Mouse (Mus musculus) left cerebral cortex, adult 18-20 months (tissue): ENCODE results near the gene Rab5a. TPM values are rescaled to one million over a fixed set of nuclear protein-coding genes. Genes with fewer than 3 reads are reported as not detected.
A peak's percentile ranks its signal among the peaks of the same experiment; 100 is the strongest.
"Not testable (repeated sequence)": the region's sequence is repeated elsewhere in the genome, so short reads cannot be mapped to it uniquely, and the experiment has no call there.

ENCODE experiments used
- DNase-seq, 2 experiments: peaks; one replicate each; pipeline ENCODE4 v3.0.0; 2021 to 2022; ENCODE audit warnings: low spot score in 2 of 2, mixed read lengths in 1 of 2
- total RNA-seq, 2 experiments: library from RNA; stranded (reverse); gene quantifications; 2 replicates each; pipeline ENCODE4 v1.2.3; 2021

Gene Rab5a
- total RNA-seq, 2 experiments from 2014 or later, result 126 to 128 TPM

DNA sequence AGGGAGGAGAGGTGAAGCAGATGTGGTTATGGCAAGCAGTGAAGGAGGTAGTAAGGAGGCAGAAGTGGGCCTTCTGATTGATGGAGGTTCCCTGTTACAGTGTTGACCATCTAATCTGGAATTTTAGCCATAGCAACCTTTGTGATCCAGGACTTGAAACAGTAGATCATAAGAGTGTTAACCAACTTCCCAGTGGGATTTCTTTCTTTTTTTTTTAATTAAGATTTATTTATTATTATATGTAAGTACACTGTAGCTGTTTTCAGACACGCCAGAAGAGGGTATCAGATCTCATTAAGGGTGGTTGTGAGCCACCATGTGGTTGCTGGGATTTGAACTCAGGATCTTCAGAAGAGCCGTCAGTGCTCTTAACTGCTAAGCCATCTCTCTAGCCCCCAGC lies 60.3 kb downstream of the Rab5a start, which contains the start of gene Pp2d1:
Gene Pp2d1 (minus strand): TSS at position 101 of the 400 bp plus-strand sequence.
- DNase-seq, result not testable (repeated sequence)

DNA sequence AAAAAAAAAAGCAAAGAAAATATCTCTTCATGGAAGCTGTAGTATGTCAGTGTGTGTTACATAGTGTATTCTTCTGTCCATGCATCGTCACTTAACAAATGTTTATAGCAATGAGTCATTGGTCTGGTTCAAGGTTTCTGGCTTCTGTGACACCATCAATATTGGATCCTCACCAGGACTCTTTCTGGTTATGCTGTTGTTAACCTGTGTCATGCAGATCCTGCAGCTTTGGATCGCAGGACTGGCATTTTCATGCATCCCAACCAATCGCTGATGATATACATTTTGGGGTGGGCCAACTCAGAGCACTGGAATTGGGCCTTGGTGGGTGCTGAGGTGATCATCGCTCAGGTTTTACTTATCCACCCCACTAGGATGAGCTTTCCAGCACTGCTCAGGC lies 63.5 kb downstream of the Rab5a start:
- DNase-seq, result no peak

DNA sequence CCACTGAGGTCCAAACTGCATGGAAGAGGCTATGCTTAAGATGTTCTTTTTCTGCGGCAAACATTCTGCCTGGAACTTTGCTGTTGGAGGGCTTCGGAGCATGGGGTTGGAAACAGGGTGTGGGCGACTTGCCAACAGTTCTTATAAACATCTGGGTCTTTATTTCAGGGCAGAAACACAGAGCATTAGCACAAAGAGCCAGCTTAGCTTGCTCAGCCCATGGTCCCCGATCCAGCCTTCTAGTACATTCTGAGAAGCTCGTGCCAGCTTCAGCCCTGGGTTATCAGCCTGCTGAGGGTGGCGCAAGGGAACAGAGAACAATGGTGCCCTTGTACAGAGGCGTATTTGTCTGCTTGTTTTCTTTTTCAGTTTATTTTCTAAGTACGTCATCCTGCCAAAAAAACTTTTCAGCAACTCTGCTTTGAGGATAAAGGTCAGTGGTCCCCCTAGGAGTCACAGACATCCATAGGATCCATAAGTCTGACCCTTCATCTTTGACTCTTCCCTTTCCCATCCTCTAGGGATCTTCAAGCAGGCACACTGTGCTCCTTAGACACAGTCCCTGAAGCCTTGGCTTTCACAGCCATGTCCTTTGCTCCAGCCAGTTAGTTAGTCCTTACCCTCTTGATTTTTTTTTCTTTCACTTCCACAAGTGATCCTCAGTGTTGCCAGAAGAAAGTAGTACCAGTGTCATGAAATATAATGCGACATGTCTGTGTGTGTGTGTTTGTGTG lies 64.7 kb downstream of the Rab5a start:
- peak; percentile 23 to 35 for DNase-seq

DNA sequence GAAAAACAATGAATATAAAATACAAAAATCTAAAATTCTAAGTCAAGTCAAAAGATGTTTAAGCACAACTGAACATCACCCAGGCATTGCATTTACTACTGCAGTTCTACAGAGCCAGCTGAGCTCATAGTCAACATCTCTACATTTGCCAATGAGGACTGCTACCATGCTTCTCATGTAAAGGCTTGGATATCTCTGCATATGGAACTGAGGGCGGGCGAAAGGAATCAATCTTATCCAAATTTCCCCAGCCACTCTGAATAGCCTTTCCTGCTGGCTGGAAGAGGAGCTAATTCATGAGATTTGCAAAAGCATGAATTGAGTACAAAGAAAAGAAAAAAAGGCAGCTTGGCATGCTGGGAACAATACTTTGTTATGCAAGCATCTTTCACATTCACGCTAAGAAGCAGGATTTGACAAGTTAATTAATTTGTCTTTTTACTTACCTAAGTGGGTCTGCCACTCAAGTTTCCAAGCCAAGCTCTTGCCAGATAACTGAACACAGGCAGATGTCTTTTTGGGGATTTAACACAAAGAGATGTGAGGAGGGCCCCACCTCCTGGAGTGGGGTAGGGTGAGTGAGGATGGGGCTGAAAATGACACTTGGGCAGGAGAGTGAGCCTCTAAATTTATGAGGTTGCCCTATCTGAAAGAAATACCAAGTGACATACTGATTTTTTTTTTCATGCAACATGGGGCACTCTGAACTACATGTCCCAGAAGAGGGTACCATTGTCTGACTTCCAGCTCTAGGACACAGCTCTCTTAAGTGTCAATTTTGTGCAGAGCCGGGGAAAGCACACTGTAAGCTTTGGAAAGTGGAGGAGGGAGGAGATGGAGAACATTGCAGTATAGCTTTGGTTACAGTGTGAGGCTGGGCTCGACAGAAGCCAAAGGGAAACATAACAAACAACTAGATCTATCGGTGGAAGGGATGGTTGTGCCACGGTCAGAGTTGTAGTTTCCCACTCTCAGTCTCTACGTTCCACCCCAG lies 72.6 kb downstream of the Rab5a start:
- no peak for DNase-seq

DNA sequence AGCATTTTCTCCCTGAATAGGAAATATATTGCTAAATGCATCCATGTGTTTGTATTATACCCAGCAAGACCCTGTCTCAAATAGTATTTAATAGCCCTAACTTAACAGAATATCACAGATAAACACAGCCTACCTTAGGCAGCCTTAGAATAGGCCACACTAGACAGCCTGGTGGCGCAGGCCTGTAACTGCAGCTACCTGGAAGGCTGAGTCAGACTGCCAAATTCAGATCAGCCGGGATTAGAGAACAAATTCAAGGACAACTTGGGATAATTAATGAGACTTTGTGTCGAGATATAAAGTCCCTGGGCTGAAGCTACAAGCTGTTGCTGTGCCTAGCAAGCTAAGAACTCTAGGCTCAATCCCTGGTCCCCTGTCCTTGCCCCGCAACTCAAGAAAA lies 75.1 kb downstream of the Rab5a start:
- no peak for DNase-seq

DNA sequence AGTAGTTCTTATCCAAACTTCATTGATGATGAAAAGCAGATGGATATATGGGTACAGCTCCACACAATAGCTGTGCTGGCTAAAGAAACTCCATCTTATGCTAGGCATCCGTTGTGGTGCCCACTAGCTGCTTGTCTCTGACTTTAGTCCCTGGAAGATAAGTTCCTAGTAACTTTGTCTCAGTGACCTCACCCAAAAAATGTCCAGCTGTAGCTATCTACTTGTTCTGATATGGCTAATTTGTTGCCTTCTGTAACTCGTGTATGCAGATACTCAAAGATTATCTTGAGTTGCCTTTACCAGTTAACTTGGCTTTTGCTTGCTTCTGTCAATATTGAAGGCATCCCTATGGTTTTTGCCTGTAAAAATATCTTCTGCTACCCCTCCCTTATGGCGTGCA lies 75.8 kb downstream of the Rab5a start:
- no peak for DNase-seq

Other genes starting within 250 kb of the Rab5a start
- not detected for gene Efhb, start 15.9 kb upstream of the Rab5a start, total RNA-seq
- gene Pp2d1, start 60.2 kb downstream of the Rab5a start, total RNA-seq, result not detected
- gene Kat2b, start 87.6 kb downstream of the Rab5a start, total RNA-seq, result 10 to 100 TPM; 20.6 to 21.3 TPM
- gene Sgo1, start 210.1 kb downstream of the Rab5a start, total RNA-seq, result under 1 TPM; 0.12 TPM